Mouse (Mus musculus) lung, postnatal 0 days (tissue): ENCODE results near the gene Cntn6.

Experiments
- CTCF ChIP-seq: IDR thresholded peaks from 2 replicates; pipeline ENCODE4 v1.5.1; 2016; ENCODE audit warnings: antibody characterized with exemption, mild to moderate bottlenecking
- EP300 ChIP-seq: IDR thresholded peaks from 2 replicates; pipeline ENCODE4 v1.6.1; 2016; ENCODE audit warnings: antibody characterized with exemption, mild to moderate bottlenecking, control low read depth

GRCm38 (mm10) chr6:104787502-104787901 is 294.9 kb downstream of the Cntn6 start:
- TF ChIP-seq CTCF (no peak), EP300 (no peak)
